Mouse (Mus musculus) liver, adult 2 months (tissue): Measurements from ENCODE around the gene Neurl1b. TPM values are rescaled to one million over a fixed set of nuclear protein-coding genes. Genes with fewer than 3 reads are reported as not detected.

Source experiments
- DNase-seq: peaks from one replicate; pipeline ENCODE4 v3.0.0-alpha.2; 2011; ENCODE audit warnings: low read depth, low spot score; ENCODE audit errors: extremely low read depth
- H3K27ac ChIP-seq: fragments of 200-500 bp; replicated peaks from 2 replicates; pipeline ENCODE4 v1.5.1; 2012; ENCODE audit warnings: low read depth, mild to moderate bottlenecking, control low read depth, inconsistent platforms, low read length; ENCODE audit not compliant: insufficient read depth
- H3K27me3 ChIP-seq: fragments of 200-500 bp; 2 replicates; pipeline ENCODE4 v1.6.1; 2012; ENCODE audit warnings: mild to moderate bottlenecking, moderate library complexity, low read length, inconsistent platforms; ENCODE audit not compliant: control insufficient read depth, insufficient read depth
- H3K36me3 ChIP-seq: fragments of 200-500 bp; 2 replicates; pipeline ENCODE4 v1.6.1; 2012; ENCODE audit warnings: low read length, inconsistent platforms; ENCODE audit not compliant: control insufficient read depth, insufficient read depth
- H3K4me1 ChIP-seq: fragments of 200-500 bp; 2 replicates; pipeline ENCODE4 v1.6.1; 2011; ENCODE audit warnings: low read length; ENCODE audit not compliant: control insufficient read depth, insufficient read depth
- H3K4me3 ChIP-seq: fragments of 200-500 bp; 2 replicates; pipeline ENCODE4 v1.5.1; 2011; ENCODE audit warnings: low read depth, mild to moderate bottlenecking, control low read depth, low read length, moderate library complexity; ENCODE audit not compliant: insufficient read depth
- H3K79me2 ChIP-seq: fragments of 200-500 bp; 2 replicates; pipeline ENCODE4 v1.6.1; 2012; ENCODE audit warnings: inconsistent platforms, mild to moderate bottlenecking, low read length, moderate library complexity; ENCODE audit not compliant: control insufficient read depth, insufficient read depth
- H3K9ac ChIP-seq: fragments of 200-500 bp; 2 replicates; pipeline ENCODE4 v1.6.1; 2012; ENCODE audit warnings: low read depth, mild to moderate bottlenecking, control low read depth, inconsistent platforms, low read length
- CTCF ChIP-seq: fragments of 200-500 bp; IDR thresholded peaks from 2 replicates; pipeline ENCODE4 v1.5.1; 2011; ENCODE audit warnings: low read depth, low read length, control low read depth
- POLR2A ChIP-seq: fragments of 200-500 bp; IDR thresholded peaks from 2 replicates; pipeline ENCODE4 v1.6.1; 2011; ENCODE audit warnings: low read length, control low read depth; ENCODE audit not compliant: insufficient read depth; ENCODE audit errors: extremely low read depth
- WGBS: fragments of 180-500 bp; shearing (Covaris S2); methylation state at CpG from one replicate; pipeline ENCODE4 v1.1.7; 2018; 5-methylcytosine and 5-hydroxymethylcytosine counted together
- polyA plus RNA-seq: library from polyadenylated mRNA; depleted of rRNA; stranded (reverse); fragments of >200 nt; gene quantifications from 2 replicates; pipeline ENCODE4 v1.2.3, GENCODE M21; 2012
- total RNA-seq: library from RNA; depleted of rRNA; stranded (reverse); fragments of >200 nt; gene quantifications from 2 replicates; pipeline ENCODE4 v1.2.3, GENCODE M21; 2014

The Neurl1b gene
- total and polyA plus RNA-seq, 2 experiments, result 0.46 to 0.57 TPM

- Histone ChIP-seq H3K9ac (no peak overlapping the region), H3K36me3 (no peaks in the 10 kb centered on the region), H3K27ac (no peak overlapping the region), H3K79me2 (no peaks in the 10 kb centered on the region), H3K27me3 (no peaks in the 10 kb centered on the region), H3K4me3 (no peak overlapping the region), H3K4me1 (no peaks in the 10 kb centered on the region)
- DNase-seq, result no peak
- TF ChIP-seq POLR2A (no peak), CTCF (no peak)
- WGBS, result 84% methylated on average over 11 of the region's 11 CpGs
Observed at GRCm38 (mm10) chr17:26433295-26433694, 18.7 kb downstream of the Neurl1b start.

- H3K9ac ChIP-seq, result no peak overlapping the region
- H3K4me3 ChIP-seq, result no peak overlapping the region
- DNase-seq, result no peak
- H3K4me1 ChIP-seq, result no peaks in the 10 kb centered on the region
- H3K27me3 ChIP-seq, result peaks cover 8% of the 10 kb centered on the region; the same call in 1 of the 2 replicates
- peak overlapping the region; percentile 53 for H3K27ac ChIP-seq
- H3K36me3 ChIP-seq, result no peaks in the 10 kb centered on the region
- WGBS, result 86% methylated on average over 14 of the region's 14 CpGs
- TF ChIP-seq POLR2A, result no peak
- TF ChIP-seq CTCF, result no peak
- no peaks in the 10 kb centered on the region for H3K79me2 ChIP-seq
Observed at GRCm38 (mm10) chr17:26437089-26437815, 22.6 kb downstream of the Neurl1b start.

GRCm38 (mm10) chr17:26439001-26439400 is 24.4 kb downstream of the Neurl1b start:
- no peaks in the 10 kb centered on the region for H3K36me3 ChIP-seq
- no peaks in the 10 kb centered on the region for H3K79me2 ChIP-seq
- no peak overlapping the region for H3K27ac ChIP-seq
- peaks cover 8% of the 10 kb centered on the region; the same call in 1 of the 2 replicates for H3K27me3 ChIP-seq
- no peak overlapping the region for H3K9ac ChIP-seq
- no peak for DNase-seq
- no peaks in the 10 kb centered on the region for H3K4me1 ChIP-seq
- no peak overlapping the region for H3K4me3 ChIP-seq
- 75% methylated on average over 52 of the region's 52 CpGs for WGBS
- TF ChIP-seq POLR2A (no peak), CTCF (no peak)

- no peak overlapping the region for H3K9ac ChIP-seq
- H3K4me1 ChIP-seq, result no peaks in the 10 kb centered on the region
- H3K27me3 ChIP-seq, result peaks cover 8% of the 10 kb centered on the region; the same call in 1 of the 2 replicates
- H3K79me2 ChIP-seq, result no peaks in the 10 kb centered on the region
- WGBS, result 89% methylated on average over 10 of the region's 10 CpGs
- no peak for DNase-seq
- H3K4me3 ChIP-seq, result no peak overlapping the region
- H3K36me3 ChIP-seq, result no peaks in the 10 kb centered on the region
- TF ChIP-seq POLR2A (no peak), CTCF (no peak)
- no peak overlapping the region for H3K27ac ChIP-seq
Observed at GRCm38 (mm10) chr17:26441024-26441423, 26.4 kb downstream of the Neurl1b start.

- no peak overlapping the region for H3K9ac ChIP-seq
- TF ChIP-seq POLR2A, result no peak
- no peak for TF ChIP-seq CTCF
- H3K4me1 ChIP-seq, result no peaks in the 10 kb centered on the region
- H3K79me2 ChIP-seq, result no peaks in the 10 kb centered on the region
- peaks cover 8% of the 10 kb centered on the region; the same call in 1 of the 2 replicates for H3K27me3 ChIP-seq
- no peak for DNase-seq
- H3K27ac ChIP-seq, result no peak overlapping the region
- WGBS, result 96% methylated on average over 6 of the region's 6 CpGs
- no peaks in the 10 kb centered on the region for H3K36me3 ChIP-seq
- no peak overlapping the region for H3K4me3 ChIP-seq
Observed at GRCm38 (mm10) chr17:26442197-26442596, 27.6 kb downstream of the Neurl1b start.

GRCm38 (mm10) chr17:26443865-26444264 is 29.2 kb downstream of the Neurl1b start:
- TF ChIP-seq CTCF, result no peak
- TF ChIP-seq POLR2A, result no peak
- H3K36me3 ChIP-seq, result no peaks in the 10 kb centered on the region
- 0 out of 2 replicates have a peak, but pooled peaks cover under 1% of the 10 kb centered on the region for H3K4me1 ChIP-seq
- H3K4me3 ChIP-seq, result no peak overlapping the region
- no peak for DNase-seq
- H3K9ac ChIP-seq, result no peak overlapping the region
- peaks cover 3% of the 10 kb centered on the region; the same call in 1 of the 2 replicates for H3K27me3 ChIP-seq
- WGBS, result 82% methylated on average over 4 of the region's 4 CpGs
- no peaks in the 10 kb centered on the region for H3K79me2 ChIP-seq
- H3K27ac ChIP-seq, result no peak overlapping the region
